Mouse (Mus musculus) CD4-positive helper T cell, adult 2 months (primary cell): ENCODE results near the gene Ankrd37.

ENCODE experiments used
- DNase-seq: peaks from one replicate; pipeline ENCODE4 v3.0.0-alpha.2; 2012; ENCODE audit warnings: low read depth, missing footprints, low spot score

Ankrd37 gene

DNA sequence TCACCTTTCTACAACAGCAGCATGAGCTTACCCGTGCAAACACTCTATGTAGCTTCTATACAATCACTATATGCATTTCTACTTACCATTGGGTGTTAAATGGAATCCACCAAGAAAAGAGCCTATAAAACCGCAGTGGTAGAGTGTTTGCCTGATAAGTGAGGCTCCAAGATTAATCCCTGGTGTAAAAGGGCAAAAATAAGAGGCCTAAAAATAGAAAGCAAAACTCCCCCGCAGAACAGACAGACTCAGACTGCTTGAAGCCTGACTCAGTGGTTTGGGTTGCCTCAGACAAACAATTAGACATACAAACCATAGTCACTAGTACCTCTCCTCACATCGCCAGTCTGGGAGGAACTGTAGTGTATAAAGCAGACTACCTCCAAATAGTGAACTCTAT is at the start of gene Ankrd37:
TSS of gene Ankrd37 (minus strand) at position 112 of the 400 bp plus-strand sequence.
- DNase-seq: no peak

DNA sequence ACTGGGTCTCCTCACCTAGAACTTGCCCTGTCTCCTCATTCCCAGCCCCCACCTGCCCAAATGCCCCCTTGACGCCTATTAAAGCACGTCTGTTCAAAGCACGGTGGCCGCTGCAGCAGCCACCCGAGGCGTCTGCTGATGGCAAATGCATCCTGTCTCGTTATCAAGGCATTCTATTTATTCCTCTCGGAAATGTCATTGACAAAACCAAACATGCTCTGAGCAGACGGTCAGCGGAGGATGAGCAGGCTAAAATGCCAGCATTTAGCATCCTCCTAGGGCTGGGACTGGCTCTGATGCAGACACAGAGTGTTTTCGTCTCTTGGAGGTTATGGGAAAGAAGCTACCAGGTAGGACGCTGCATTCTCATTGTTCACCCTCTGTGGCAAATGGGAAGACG is 34.8 kb upstream of the Ankrd37 start:
- DNase-seq: no peak

DNA sequence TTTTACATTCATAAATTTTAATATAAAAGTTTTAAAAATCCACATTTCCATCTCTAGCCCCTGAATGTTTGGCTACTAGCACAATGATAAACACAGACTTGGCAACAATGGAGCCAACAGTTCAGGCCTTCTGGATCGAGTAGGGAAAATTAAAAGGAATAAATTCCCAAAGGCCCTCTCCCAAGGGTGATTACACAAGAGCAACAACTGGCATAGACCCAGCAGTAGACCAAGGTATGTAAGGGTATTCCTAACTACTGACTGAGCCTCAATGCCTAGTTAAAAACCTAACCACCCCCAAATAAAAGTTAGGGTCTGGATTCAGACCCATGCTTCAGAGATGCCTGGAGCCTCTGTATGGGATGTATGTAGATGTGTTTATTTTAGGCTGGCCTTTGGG is 34.2 kb upstream of the Ankrd37 start:
- no peak for DNase-seq

DNA sequence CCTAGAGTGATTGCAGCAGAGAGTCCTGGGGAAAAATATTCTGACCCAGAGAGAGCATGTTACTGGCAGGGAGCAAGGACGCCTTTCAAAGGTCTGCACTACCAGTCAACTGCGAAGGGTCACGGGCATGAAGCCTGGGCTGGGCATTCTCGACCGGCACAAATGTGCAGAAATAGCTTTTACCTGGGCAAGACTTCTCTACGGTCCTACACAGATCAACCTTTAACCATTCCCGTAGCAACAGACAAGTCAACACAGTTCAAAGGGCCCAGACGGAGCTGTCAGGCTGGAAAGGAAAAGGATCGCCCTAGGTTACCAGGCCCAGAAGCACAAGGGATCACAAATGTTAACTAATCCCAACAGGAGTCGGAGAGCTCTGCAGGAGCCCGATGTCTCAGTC is 30.7 kb upstream of the Ankrd37 start:
- no peak for DNase-seq

DNA sequence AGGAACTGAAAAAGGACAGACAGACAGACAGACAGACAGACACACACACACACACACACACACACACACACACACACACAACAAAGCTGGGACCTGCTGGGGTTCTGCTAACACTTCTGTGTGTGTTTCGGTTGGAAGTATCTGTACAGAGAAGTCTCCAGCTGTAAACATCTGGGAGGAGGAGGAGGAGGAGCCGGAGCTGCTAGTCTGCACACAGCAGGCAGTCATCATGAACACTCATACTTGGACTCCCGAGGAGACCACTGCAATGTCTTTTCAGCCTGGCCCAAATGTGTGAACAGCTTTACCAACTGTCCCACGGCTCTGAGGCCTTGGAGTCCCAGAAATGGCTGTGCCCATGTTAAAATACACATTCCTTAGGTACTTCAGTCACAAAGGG is 18.9 kb upstream of the Ankrd37 start:
- no peak for DNase-seq

- no peak for DNase-seq
These were observed 17.3 kb upstream of the Ankrd37 start for GRCm38 (mm10) chr8:46022758-46023157.

DNA sequence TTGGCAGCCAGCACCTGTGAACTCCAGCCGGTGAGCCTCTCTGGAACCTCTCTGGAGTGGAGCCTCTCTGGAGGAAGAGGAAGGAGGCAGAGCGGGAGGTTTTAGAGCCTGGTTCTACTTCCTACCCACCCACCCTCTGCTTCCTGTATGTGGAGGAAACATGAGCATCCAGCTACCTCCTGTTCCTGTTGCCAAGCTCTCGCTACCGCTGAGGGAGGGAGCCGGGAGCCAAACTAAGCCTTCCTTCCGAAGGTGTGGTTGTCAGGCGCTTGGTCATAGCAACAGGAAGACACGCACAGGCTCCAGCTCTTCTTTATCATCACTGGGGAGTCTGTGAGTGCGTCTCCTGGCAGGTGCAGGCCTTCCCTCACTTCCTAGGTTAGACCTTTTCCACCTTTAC is 16.7 kb upstream of the Ankrd37 start:
- DNase-seq: no peak

- DNase-seq: no peak
These were observed 5.5 kb upstream of the Ankrd37 start for GRCm38 (mm10) chr8:46010746-46011680.

DNA sequence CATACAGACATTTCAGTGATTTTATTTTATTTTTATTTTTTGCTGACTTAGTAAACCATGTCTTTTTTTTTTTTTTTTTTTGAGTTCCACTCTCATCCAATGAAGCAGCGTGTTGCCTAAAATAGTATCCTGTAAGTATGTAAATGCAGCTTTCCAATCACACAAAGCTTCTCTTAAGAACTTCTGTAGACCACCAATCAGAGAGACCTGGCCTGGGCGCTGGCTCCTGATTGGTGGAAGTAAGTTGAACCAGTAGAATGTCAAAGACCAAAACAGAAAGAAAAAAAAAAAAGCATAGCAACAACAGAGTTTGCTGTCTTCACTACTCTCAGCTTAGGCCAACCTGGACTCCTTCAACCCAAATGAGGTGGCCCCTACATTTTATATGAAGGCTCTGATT is 4.8 kb upstream of the Ankrd37 start:
- DNase-seq: no peak

- no peak for DNase-seq
These were observed 1.7 kb upstream of the Ankrd37 start for GRCm38 (mm10) chr8:46007050-46007672.

- DNase-seq: peak; percentile 98
These were observed 5.5 kb downstream of the Ankrd37 start for GRCm38 (mm10) chr8:45999784-46000705.

- DNase-seq: peak; percentile 32
These were observed 6.2 kb downstream of the Ankrd37 start, which contains the start of gene Lrp2bp for GRCm38 (mm10) chr8:45999138-45999783. TSS of gene Lrp2bp (plus strand) at chr8:45999303.

DNA sequence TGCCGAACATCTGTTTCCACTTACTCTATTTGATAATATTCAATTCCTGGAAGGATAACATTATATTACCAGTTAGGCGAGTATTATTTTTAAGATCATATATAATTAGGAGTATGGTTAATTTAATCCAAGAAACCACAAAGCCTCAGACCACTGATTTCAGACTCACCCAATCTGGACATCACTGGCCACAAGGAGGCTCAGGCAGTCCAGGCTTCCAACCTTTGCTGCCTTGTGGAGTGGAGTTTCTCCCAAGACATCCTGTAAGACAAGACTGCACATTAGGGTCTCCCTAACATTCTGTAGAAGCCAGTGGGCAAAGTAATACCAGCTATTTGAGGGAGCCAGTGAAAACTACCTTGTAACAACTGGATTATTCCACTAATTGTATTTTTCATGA is 7.3 kb downstream of the Ankrd37 start:
- DNase-seq: no peak

DNA sequence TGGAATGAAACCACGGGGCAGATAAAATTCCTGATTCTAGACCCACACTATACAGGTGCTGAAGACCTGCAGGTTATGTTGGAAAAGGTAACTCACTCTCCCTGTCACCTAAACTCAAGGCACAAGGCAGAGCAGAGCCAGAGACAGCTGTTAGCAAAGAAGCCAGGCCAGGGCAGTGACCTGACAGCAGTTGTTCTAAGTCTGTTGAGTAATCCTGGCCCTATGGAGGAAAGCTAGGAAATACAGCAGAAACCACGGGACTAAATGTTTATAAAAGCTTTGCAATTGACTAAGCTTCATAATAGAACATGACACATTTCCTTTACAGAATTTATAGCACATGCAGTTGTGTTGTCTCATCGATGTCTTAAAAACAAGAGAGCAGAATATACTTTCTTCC is 9.9 kb downstream of the Ankrd37 start:
- DNase-seq: no peak

DNA sequence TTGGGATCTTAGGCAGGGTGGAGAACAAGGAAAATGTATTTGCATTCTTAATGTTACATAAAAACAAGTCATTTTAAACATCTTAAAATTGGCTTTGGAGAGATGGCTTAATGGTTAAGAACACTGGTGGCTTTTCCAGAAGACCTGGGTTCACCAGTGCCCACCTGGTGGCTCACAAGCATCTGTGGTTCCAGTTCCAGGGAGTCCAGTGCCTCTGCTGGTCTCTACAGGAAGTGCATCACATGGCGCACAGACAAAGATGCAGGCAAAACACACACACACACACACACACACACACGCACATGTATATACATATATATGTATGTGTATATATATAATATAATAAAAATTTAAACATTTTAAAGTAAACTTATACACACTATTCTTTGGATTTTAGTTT is 11.4 kb downstream of the Ankrd37 start:
- DNase-seq: peak; percentile 37

- DNase-seq: no peak
These were observed 14.7 kb downstream of the Ankrd37 start for GRCm38 (mm10) chr8:45990631-45991310.

GRCm38 (mm10) chr8:45988189-45988588 is 17.3 kb downstream of the Ankrd37 start:
- no peak for DNase-seq

DNA sequence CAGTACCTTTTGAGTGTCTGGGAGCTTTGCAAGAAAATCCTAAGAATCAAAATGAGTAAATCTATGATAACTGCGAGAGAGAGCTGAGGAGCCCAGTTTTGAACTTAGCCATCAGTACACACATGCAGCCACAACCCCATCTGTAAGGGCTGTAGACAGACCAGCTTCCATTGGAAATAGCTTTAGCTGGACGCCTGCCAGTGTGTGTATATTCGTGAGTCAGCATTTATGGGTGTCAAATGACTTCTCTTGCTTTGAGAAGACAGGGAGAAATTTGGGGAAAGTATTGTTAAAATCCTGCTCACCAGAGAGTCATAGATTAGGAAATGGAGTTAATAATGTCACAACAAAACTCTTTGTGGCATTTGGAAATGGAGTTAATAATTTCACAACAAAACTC is 18.8 kb downstream of the Ankrd37 start:
- DNase-seq: no peak

GRCm38 (mm10) chr8:45975837-45976468 is 29.6 kb downstream of the Ankrd37 start:
- no peak for DNase-seq

- peak; percentile 98 for DNase-seq
These were observed 30.2 kb downstream of the Ankrd37 start, which contains the start of the genes 1700029J07Rik and Ufsp2 for GRCm38 (mm10) chr8:45975126-45975836. TSS of gene 1700029J07Rik (minus strand) at chr8:45975252. TSS of gene Ufsp2 (plus strand) at chr8:45975528.
